Mouse (Mus musculus) liver, embryonic 14.5 days (tissue): ENCODE measurements around the gene Cyth3.

ENCODE experiments used
- CTCF ChIP-seq: IDR thresholded peaks from 2 replicates; pipeline ENCODE4 v1.5.1; 2016; ENCODE audit warnings: antibody characterized with exemption, low read depth, control low read depth
- EP300 ChIP-seq: IDR thresholded peaks from 2 replicates; pipeline ENCODE4 v1.6.1; 2016; ENCODE audit warnings: antibody characterized with exemption, low read depth

DNA sequence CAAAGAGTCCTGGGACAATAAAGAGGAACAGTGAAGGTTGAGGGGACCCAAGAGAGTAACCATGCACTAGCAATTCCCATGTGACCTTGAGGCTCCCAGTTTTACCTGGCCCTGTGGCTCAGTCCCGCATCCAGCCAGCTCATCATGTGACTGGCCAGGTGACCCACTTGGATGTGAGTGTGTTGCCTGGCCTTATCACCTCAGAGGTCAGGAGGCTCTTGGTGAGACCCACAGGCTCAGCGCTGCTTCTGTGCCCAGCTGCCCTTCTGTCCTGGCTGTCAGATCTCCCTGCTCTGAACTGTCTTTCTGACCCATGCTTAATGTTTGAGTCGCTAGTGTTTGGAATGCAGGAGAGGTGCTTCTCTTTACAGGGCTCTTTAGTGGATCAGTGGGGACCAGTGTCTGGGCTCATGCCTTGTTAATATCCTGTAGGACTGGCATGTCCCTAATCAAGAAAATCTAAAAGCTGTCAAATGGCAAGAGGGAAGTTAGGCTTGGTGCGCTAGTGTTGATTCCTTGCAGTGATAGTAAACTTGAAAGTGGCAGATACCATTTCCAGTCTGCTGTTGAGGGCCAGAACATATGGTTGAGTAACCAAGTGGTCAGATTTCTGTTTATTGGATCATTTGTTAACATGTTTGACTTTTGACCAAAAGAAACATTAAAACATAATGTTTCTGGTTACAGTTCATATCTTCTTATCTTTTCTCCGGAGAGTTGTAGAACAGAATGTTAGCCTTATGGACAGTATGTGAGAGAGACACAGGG, 54.2 kb downstream of the Cyth3 start:
- TF ChIP-seq EP300 (no peak), CTCF (no peak)
